Mouse (Mus musculus): ENCODE measurements around the gene Hagh. TPM values are rescaled to one million over a fixed set of nuclear protein-coding genes. Genes with fewer than 3 reads are reported as not detected.

Hagh gene
- polyA plus RNA-seq, 1 experiment: 195 TPM

- Histone ChIP-seq H3K27ac (ENCODE audit: insufficient read depth, low read length) (no peak overlapping the region), H3K4me1 (ENCODE audit: control insufficient read depth, insufficient read depth, low read length) (no peaks in the 10 kb centered on the region), H3K27me3 (ENCODE audit: control insufficient read depth, insufficient read depth, low read length) (no peaks in the 10 kb centered on the region; the same call in 1 of the 2 replicates), H3K4me3 (replicated peaks; ENCODE audit: insufficient read depth, low read depth, low read length) (no peak overlapping the region)
- TF ChIP-seq CTCF (IDR thresholded peaks at IDR 0.05; ENCODE audit: borderline replicate concordance, insufficient read depth, low read depth, low read length) (no peak), POLR2A (IDR thresholded peaks at IDR 0.05; ENCODE audit: borderline replicate concordance, insufficient read depth, low read length) (no peak)
- WGBS: 32% methylated on average over 3 of the region's 3 CpGs
- no peak for DNase-seq
These were observed 18.3 kb upstream of the Hagh start for GRCm38 (mm10) chr17:24821351-24822280.

GRCm38 (mm10) chr17:24840341-24840740 is 398 bp downstream of the Hagh start:
- no peaks in the 10 kb centered on the region for H3K4me1 ChIP-seq (ENCODE audit: control insufficient read depth, insufficient read depth, low read length)
- no peak for TF ChIP-seq POLR2A (IDR thresholded peaks at IDR 0.05; ENCODE audit: borderline replicate concordance, insufficient read depth, low read length)
- no peak for TF ChIP-seq CTCF (IDR thresholded peaks at IDR 0.05; ENCODE audit: borderline replicate concordance, insufficient read depth, low read depth, low read length)
- no peak overlapping the region for H3K27ac ChIP-seq (ENCODE audit: insufficient read depth, low read length)
- no peaks in the 10 kb centered on the region for H3K27me3 ChIP-seq (ENCODE audit: control insufficient read depth, insufficient read depth, low read length)
- WGBS: 67% methylated on average over 5 of the region's 5 CpGs
- H3K4me3 ChIP-seq (replicated peaks; ENCODE audit: insufficient read depth, low read depth, low read length): no peak overlapping the region
- no peak for DNase-seq

- Histone ChIP-seq H3K4me1 (ENCODE audit: control insufficient read depth, insufficient read depth, low read length) (no peaks in the 10 kb centered on the region), H3K27ac (ENCODE audit: insufficient read depth, low read length) (no peak overlapping the region), H3K4me3 (replicated peaks; ENCODE audit: insufficient read depth, low read depth, low read length) (no peak overlapping the region), H3K27me3 (ENCODE audit: control insufficient read depth, insufficient read depth, low read length) (no peaks in the 10 kb centered on the region)
- WGBS: 39% methylated on average over 4 of the region's 4 CpGs
- DNase-seq: peak; percentile 51 to 58
- peak; percentile 70 for TF ChIP-seq CTCF (IDR thresholded peaks at IDR 0.05; ENCODE audit: borderline replicate concordance, insufficient read depth, low read depth, low read length)
- no peak for TF ChIP-seq POLR2A (IDR thresholded peaks at IDR 0.05; ENCODE audit: borderline replicate concordance, insufficient read depth, low read length)
These were observed 1.2 kb downstream of the Hagh start for GRCm38 (mm10) chr17:24841133-24841532.

GRCm38 (mm10) chr17:24842631-24843030 is 2.7 kb downstream of the Hagh start:
- DNase-seq: no peak
- Histone ChIP-seq H3K27me3 (ENCODE audit: control insufficient read depth, insufficient read depth, low read length) (no peaks in the 10 kb centered on the region), H3K4me1 (ENCODE audit: control insufficient read depth, insufficient read depth, low read length) (no peaks in the 10 kb centered on the region), H3K4me3 (replicated peaks; ENCODE audit: insufficient read depth, low read depth, low read length) (no peak overlapping the region), H3K27ac (ENCODE audit: insufficient read depth, low read length) (no peak overlapping the region)
- 65% methylated on average over 2 of the region's 2 CpGs for WGBS
- TF ChIP-seq POLR2A (IDR thresholded peaks at IDR 0.05; ENCODE audit: borderline replicate concordance, insufficient read depth, low read length) (no peak), CTCF (IDR thresholded peaks at IDR 0.05; ENCODE audit: borderline replicate concordance, insufficient read depth, low read depth, low read length) (no peak)

- Histone ChIP-seq H3K4me1 (ENCODE audit: control insufficient read depth, insufficient read depth, low read length) (no peaks in the 10 kb centered on the region), H3K27me3 (ENCODE audit: control insufficient read depth, insufficient read depth, low read length) (no peaks in the 10 kb centered on the region), H3K27ac (ENCODE audit: insufficient read depth, low read length) (no peak overlapping the region), H3K4me3 (replicated peaks; ENCODE audit: insufficient read depth, low read depth, low read length) (no peak overlapping the region)
- no peak for DNase-seq
- WGBS: 66% methylated on average over 9 of the region's 9 CpGs
- TF ChIP-seq POLR2A (IDR thresholded peaks at IDR 0.05; ENCODE audit: borderline replicate concordance, insufficient read depth, low read length) (no peak), CTCF (IDR thresholded peaks at IDR 0.05; ENCODE audit: borderline replicate concordance, insufficient read depth, low read depth, low read length) (no peak)
These were observed 4.6 kb downstream of the Hagh start for GRCm38 (mm10) chr17:24844525-24844924.

GRCm38 (mm10) chr17:24847386-24847785 is 7.4 kb downstream of the Hagh start:
- DNase-seq: no peak
- whole genome bisulfite sequencing: 91% methylated on average over 1 of the region's 1 CpGs

GRCm38 (mm10) chr17:24848600-24849031 is 8.7 kb downstream of the Hagh start:
- no peak for TF ChIP-seq POLR2A (IDR thresholded peaks at IDR 0.05; ENCODE audit: borderline replicate concordance, insufficient read depth, low read length)
- no peak for TF ChIP-seq CTCF (IDR thresholded peaks at IDR 0.05; ENCODE audit: borderline replicate concordance, insufficient read depth, low read depth, low read length)
- H3K4me1 ChIP-seq (ENCODE audit: control insufficient read depth, insufficient read depth, low read length): no peaks in the 10 kb centered on the region
- no peak overlapping the region for H3K4me3 ChIP-seq (replicated peaks; ENCODE audit: insufficient read depth, low read depth, low read length)
- H3K27ac ChIP-seq (ENCODE audit: insufficient read depth, low read length): no peak overlapping the region
- H3K27me3 ChIP-seq (ENCODE audit: control insufficient read depth, insufficient read depth, low read length): no peaks in the 10 kb centered on the region
- DNase-seq: no peak

More at GRCm38 (mm10) chr17:24847386-24847785, 7.4 kb downstream of the Hagh start:
- H3K27ac ChIP-seq (ENCODE audit: insufficient read depth, low read length): no peak overlapping the region
- no peaks in the 10 kb centered on the region for H3K27me3 ChIP-seq (ENCODE audit: control insufficient read depth, insufficient read depth, low read length)
- H3K4me1 ChIP-seq (ENCODE audit: control insufficient read depth, insufficient read depth, low read length): no peaks in the 10 kb centered on the region
- TF ChIP-seq POLR2A (IDR thresholded peaks at IDR 0.05; ENCODE audit: borderline replicate concordance, insufficient read depth, low read length) (no peak), CTCF (IDR thresholded peaks at IDR 0.05; ENCODE audit: borderline replicate concordance, insufficient read depth, low read depth, low read length) (no peak)
- no peak overlapping the region for H3K4me3 ChIP-seq (replicated peaks; ENCODE audit: insufficient read depth, low read depth, low read length)

GRCm38 (mm10) chr17:24849733-24850064 is 9.8 kb downstream of the Hagh start:
- WGBS: under 1% methylated on average over 21 of the region's 21 CpGs
- TF ChIP-seq CTCF (IDR thresholded peaks at IDR 0.05; ENCODE audit: borderline replicate concordance, insufficient read depth, low read depth, low read length) (peak; percentile 23; the same call in 1 of the 2 replicates), POLR2A (IDR thresholded peaks at IDR 0.05; ENCODE audit: borderline replicate concordance, insufficient read depth, low read length) (no peak)
- Histone ChIP-seq H3K27me3 (ENCODE audit: control insufficient read depth, insufficient read depth, low read length) (no peaks in the 10 kb centered on the region), H3K4me1 (ENCODE audit: control insufficient read depth, insufficient read depth, low read length) (no peaks in the 10 kb centered on the region), H3K4me3 (replicated peaks; ENCODE audit: insufficient read depth, low read depth, low read length) (peak overlapping the region; percentile 69), H3K27ac (ENCODE audit: insufficient read depth, low read length) (peak overlapping the region; percentile 92)
- no peak for DNase-seq
